Mouse (Mus musculus) ES-E14 (cell line): ENCODE results near the gene Sh3glb2. TPM values are rescaled to one million over a fixed set of nuclear protein-coding genes. Genes with fewer than 3 reads are reported as not detected.

Source experiments
- DNase-seq: peaks from one replicate; pipeline ENCODE4 v3.0.0-alpha.2; 2013; ENCODE audit warnings: low read depth, low spot score
- H3K27ac ChIP-seq: 2 replicates; pipeline ENCODE4 v1.5.1; 2012; ENCODE audit warnings: low read depth, mild to moderate bottlenecking, low read length, moderate library complexity, mixed read lengths; ENCODE audit not compliant: poor library complexity, insufficient read depth, severe bottlenecking
- H3K36me3 ChIP-seq: 2 replicates; pipeline ENCODE4 v1.6.1; 2012; ENCODE audit warnings: mild to moderate bottlenecking, low read length, moderate library complexity, mixed read lengths; ENCODE audit not compliant: control insufficient read depth, poor library complexity, insufficient read depth, severe bottlenecking
- H3K4me1 ChIP-seq, 2 experiments: fragments of 150-350 bp in 1 of 2; sonication (generic) in 1 of 2; 2 replicates each; pipeline ENCODE4 v1.6.1; 2012; ENCODE audit warnings: low read length in 2 of 2, mild to moderate bottlenecking in 1 of 2, mixed read lengths in 1 of 2; ENCODE audit not compliant: control insufficient read depth in 2 of 2, insufficient read depth in 2 of 2, poor library complexity in 1 of 2
- H3K4me3 ChIP-seq, 2 experiments: fragments of 150-350 bp in 1 of 2; sonication (generic) in 1 of 2; 2 replicates each; pipeline ENCODE4 v1.5.1; 2012; ENCODE audit warnings: low read length in 2 of 2, low read depth in 1 of 2, mild to moderate bottlenecking in 1 of 2, mixed read lengths in 1 of 2; ENCODE audit not compliant: insufficient read depth in 1 of 2, poor library complexity in 1 of 2, severe bottlenecking in 1 of 2
- H3K9ac ChIP-seq: 2 replicates; pipeline ENCODE4 v1.6.1; 2012; ENCODE audit warnings: low read depth, mild to moderate bottlenecking, low read length, mixed read lengths; ENCODE audit not compliant: poor library complexity, insufficient read depth, severe bottlenecking
- H3K9me3 ChIP-seq: fragments of 150-350 bp; sonication (generic); 2 replicates; pipeline ENCODE4 v1.6.1; 2012; ENCODE audit warnings: low read depth, mild to moderate bottlenecking, low read length; ENCODE audit not compliant: control insufficient read depth, insufficient read depth
- CHD2 ChIP-seq: IDR thresholded peaks from 2 replicates; pipeline ENCODE4 v1.6.1; 2014; ENCODE audit warnings: mild to moderate bottlenecking, low read depth, low read length, inconsistent platforms
- HCFC1 ChIP-seq: IDR thresholded peaks from 2 replicates; pipeline ENCODE4 v1.6.1; 2012; ENCODE audit warnings: low read length, inconsistent platforms, borderline replicate concordance; ENCODE audit not compliant: insufficient read depth
- MAFK ChIP-seq: IDR thresholded peaks from 2 replicates; pipeline ENCODE4 v1.6.1; 2014; ENCODE audit warnings: mild to moderate bottlenecking, low read depth, low read length, inconsistent platforms; ENCODE audit not compliant: insufficient read depth
- ZC3H11A ChIP-seq: IDR thresholded peaks from 2 replicates; pipeline ENCODE4 v1.6.1; 2012; ENCODE audit warnings: low read depth, mild to moderate bottlenecking, inconsistent platforms, low read length, borderline replicate concordance
- ZNF384 ChIP-seq: IDR thresholded peaks from 2 replicates; pipeline ENCODE4 v1.6.1; 2012; ENCODE audit warnings: low read depth, low read length, inconsistent platforms
- in situ Hi-C, 2 experiments: fragments of 600-800 bp; cut with MboI; formaldehyde crosslinking; loops; one replicate each; pipeline ENCODE4 v1.15.1; 2025; ENCODE audit warnings: low sequenced_read_pairs in 2 of 2, inconsistent platforms in 1 of 2; ENCODE audit not compliant: unreplicated experiment in 2 of 2
- total RNA-seq: library from RNA; depleted of rRNA; stranded (reverse); fragments of 300-350 nt; gene quantifications from 2 replicates; pipeline ENCODE4 v1.2.3, GENCODE M21; 2012

Sh3glb2 gene
- total RNA-seq, 1 experiment = 64.8 TPM

DNA sequence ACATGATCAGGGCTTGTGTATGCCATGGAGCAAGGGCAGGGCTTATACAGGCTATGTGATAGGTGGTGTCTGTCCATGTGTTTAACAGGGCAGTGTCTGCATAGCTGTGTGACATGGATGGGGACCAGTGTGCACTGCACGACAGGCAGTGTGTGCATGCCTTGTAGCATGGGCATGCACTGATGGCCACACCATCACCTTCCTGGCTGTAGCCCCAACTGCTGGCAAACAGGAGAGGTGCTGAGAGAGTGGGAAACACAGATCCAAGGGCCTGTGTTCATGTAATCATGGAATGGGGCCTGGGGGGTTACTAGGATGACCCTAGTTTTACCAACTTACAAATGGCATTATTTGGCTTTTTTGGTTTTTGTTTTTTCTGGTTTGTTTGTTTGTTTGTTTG, 44.7 kb upstream of the Sh3glb2 start:
- in situ Hi-C loops = no loop called here
- no peak overlapping the region for H3K4me3 ChIP-seq
- no peak overlapping the region for H3K27ac ChIP-seq
- peaks cover 2% of the 10 kb centered on the region; the same call in 1 of the 2 replicates for H3K36me3 ChIP-seq
- H3K9me3 ChIP-seq = no peaks in the 10 kb centered on the region
- no peak for DNase-seq
- no peak for TF ChIP-seq MAFK
- no peak for TF ChIP-seq HCFC1
- no peak for TF ChIP-seq ZC3H11A
- TF ChIP-seq ZNF384 = no peak
- no peak for TF ChIP-seq CHD2
- H3K9ac ChIP-seq = no peak overlapping the region
- peaks cover 2 to 24% of the 10 kb centered on the region in 2 experiments for H3K4me1 ChIP-seq

DNA sequence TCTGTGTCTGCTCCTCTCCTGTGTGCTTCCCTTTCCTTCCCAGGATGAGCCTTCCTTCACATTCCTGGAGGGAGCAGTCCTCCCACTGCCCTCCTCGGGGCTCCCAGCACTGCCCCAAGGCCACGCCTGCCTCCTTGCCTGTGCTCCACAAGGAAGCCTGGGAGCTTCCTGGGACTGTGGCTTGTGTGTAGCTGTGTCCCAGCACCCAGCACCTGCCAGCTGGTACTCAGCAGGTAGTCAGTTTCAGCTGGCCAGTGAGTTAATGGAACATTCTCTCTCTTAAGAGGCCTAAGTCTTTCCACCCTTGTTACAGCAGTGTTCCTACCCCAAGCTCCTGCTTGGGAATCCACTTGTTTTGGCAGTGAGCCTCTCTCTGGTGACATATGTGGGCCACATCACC, 43.7 kb upstream of the Sh3glb2 start:
- H3K36me3 ChIP-seq = peaks cover 11% of the 10 kb centered on the region
- H3K4me1 ChIP-seq = peaks cover 4 to 32% of the 10 kb centered on the region in 2 experiments
- no peak overlapping the region for H3K4me3 ChIP-seq
- H3K9me3 ChIP-seq = no peaks in the 10 kb centered on the region
- H3K9ac ChIP-seq = no peak overlapping the region
- TF ChIP-seq ZNF384 (no peak), HCFC1 (no peak), CHD2 (no peak), MAFK (no peak), ZC3H11A (no peak)
- no peak for DNase-seq
- H3K27ac ChIP-seq = no peak overlapping the region
- in situ Hi-C loops = no loop called here

DNA sequence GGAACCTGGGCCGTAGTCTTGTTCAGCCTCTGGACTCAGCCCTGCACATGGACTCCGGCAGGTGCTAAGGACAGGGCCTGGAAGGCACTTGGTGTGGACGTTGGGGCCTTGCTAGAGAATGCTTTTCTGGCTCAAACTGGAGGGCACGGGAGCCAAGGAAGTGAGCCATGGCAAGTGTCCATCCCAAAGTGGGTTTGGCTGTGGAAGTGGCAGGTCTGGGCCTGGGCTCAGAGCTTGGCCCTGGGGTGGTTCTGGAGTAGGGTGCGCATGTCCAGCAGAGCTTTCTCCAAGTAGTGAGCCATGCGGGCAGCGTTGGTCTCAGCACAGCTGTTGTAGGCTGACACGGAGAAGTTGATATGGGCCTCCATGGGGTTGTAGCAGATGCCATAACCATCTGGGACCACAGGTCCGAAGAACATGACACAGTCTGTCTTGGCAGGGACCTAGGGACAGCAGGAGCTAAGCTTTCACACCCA, 43.3 kb upstream of the Sh3glb2 start:
- Histone ChIP-seq H3K4me3 (no peak overlapping the region), H3K36me3 (peaks cover 14% of the 10 kb centered on the region), H3K27ac (no peak overlapping the region), H3K9me3 (no peaks in the 10 kb centered on the region), H3K4me1 (peaks cover 4 to 32% of the 10 kb centered on the region in 2 experiments), H3K9ac (no peak overlapping the region)
- TF ChIP-seq ZNF384 = no peak
- TF ChIP-seq ZC3H11A = no peak
- TF ChIP-seq HCFC1 = no peak
- no peak for TF ChIP-seq MAFK
- no peak for TF ChIP-seq CHD2
- in situ Hi-C loops = no loop called here
- no peak for DNase-seq

DNA sequence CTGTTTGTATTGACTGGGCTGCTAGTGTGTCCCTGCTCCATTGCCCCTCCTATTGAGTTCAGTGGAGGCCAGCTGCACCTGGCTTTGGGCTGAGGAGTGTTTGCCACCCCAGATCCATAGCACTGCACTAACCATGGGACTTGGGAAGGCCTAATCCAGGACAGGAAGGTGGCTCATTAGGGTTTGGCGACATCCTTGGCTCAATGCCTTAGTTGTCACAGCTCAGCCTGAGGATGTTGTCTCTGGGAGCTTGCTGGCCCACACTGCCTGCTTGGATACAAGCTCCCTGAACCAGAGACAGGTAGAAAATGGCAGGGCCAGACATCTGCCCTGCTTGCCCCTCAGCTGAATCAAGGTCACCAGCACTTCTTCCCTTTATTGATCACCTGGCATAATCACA, 42.4 kb upstream of the Sh3glb2 start:
- no peak overlapping the region for H3K9ac ChIP-seq
- TF ChIP-seq ZC3H11A = no peak
- no peak for TF ChIP-seq MAFK
- no peak for TF ChIP-seq HCFC1
- TF ChIP-seq CHD2 = no peak
- no peak for TF ChIP-seq ZNF384
- no peak overlapping the region for H3K4me3 ChIP-seq
- no peak overlapping the region for H3K27ac ChIP-seq
- H3K36me3 ChIP-seq = peaks cover 19% of the 10 kb centered on the region
- in situ Hi-C loops = no loop called here
- H3K4me1 ChIP-seq = peaks cover 4 to 37% of the 10 kb centered on the region in 2 experiments
- H3K9me3 ChIP-seq = no peaks in the 10 kb centered on the region
- no peak for DNase-seq
